Mouse (Mus musculus): ENCODE results near the gene Naa60.

DNA sequence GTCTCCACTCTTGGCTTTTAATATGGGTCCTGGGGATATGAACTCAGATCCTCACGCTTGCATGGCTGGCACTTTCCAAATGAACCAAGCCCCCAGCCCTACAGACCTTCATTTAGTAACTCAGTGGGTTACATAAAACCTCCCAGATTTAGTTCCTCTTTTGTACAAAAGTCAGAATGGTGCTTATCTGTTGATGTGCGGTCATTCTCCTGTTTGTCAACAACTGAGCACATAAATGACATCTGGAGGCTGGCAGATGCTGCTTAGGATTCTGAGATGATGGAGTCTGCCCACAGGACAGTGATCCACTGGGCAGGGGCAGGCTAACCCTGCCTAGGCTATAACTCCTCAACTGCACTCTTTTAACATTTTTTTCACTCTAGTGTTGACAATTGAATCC lies 42.4 kb upstream of the Naa60 start:
- no peak for TF ChIP-seq EP300 (IDR thresholded peaks at IDR 0.05)
- TF ChIP-seq CTCF (IDR thresholded peaks at IDR 0.05): no peak
